Mouse (Mus musculus): ENCODE results near the gene Tldc2. TPM values are rescaled to one million over a fixed set of nuclear protein-coding genes. Genes with fewer than 3 reads are reported as not detected.
A peak's percentile ranks its signal among the peaks of the same experiment; 100 is the strongest.

Gene Tldc2
- polyA plus RNA-seq, 1 experiment from 2014 or later, result not detected

GRCm38 (mm10) chr2:157079701-157080180 lies 7.1 kb upstream of the Tldc2 start:
- Histone ChIP-seq H3K36me3 (no peaks in the 10 kb centered on the region), H3K27me3 (no peaks in the 10 kb centered on the region), H3K4me1 (peaks cover 38% of the 10 kb centered on the region), H3K9ac (peak overlapping the region; percentile 97), H3K9me3 (no peaks in the 10 kb centered on the region), H3K4me2 (peak overlapping the region; percentile 79), H3K27ac (peak overlapping the region; percentile 96), H3K4me3 (peak overlapping the region; percentile 90)
- 14% methylated on average over 16 of the region's 16 CpGs for WGBS
- ATAC-seq (ENCODE audit: borderline replicate concordance, extremely low read depth, low FRiP score, low TSS enrichment), result no peak

- H3K9ac ChIP-seq, result no peak overlapping the region
- no peak overlapping the region for H3K27ac ChIP-seq
- 91% methylated on average over 8 of the region's 8 CpGs for WGBS
- no peak overlapping the region for H3K4me2 ChIP-seq
- peaks cover 28% of the 10 kb centered on the region for H3K4me1 ChIP-seq
- ATAC-seq (ENCODE audit: borderline replicate concordance, extremely low read depth, low FRiP score, low TSS enrichment), result no peak
- no peaks in the 10 kb centered on the region for H3K27me3 ChIP-seq
- no peak overlapping the region for H3K4me3 ChIP-seq
- no peaks in the 10 kb centered on the region for H3K36me3 ChIP-seq
- H3K9me3 ChIP-seq, result no peaks in the 10 kb centered on the region
Measured at GRCm38 (mm10) chr2:157081331-157081730, 5.5 kb upstream of the Tldc2 start.

GRCm38 (mm10) chr2:157081960-157082359 lies 4.9 kb upstream of the Tldc2 start:
- H3K36me3 ChIP-seq, result no peaks in the 10 kb centered on the region
- H3K27me3 ChIP-seq, result no peaks in the 10 kb centered on the region
- no peak overlapping the region for H3K4me3 ChIP-seq
- no peak overlapping the region for H3K27ac ChIP-seq
- H3K9ac ChIP-seq, result no peak overlapping the region
- H3K4me1 ChIP-seq, result peaks cover 22% of the 10 kb centered on the region
- H3K9me3 ChIP-seq, result no peaks in the 10 kb centered on the region
- 26% methylated on average over 7 of the region's 7 CpGs for WGBS
- ATAC-seq (ENCODE audit: borderline replicate concordance, extremely low read depth, low FRiP score, low TSS enrichment), result no peak
- no peak overlapping the region for H3K4me2 ChIP-seq

GRCm38 (mm10) chr2:157084831-157085585 lies 1.8 kb upstream of the Tldc2 start:
- Histone ChIP-seq H3K36me3 (no peaks in the 10 kb centered on the region), H3K27me3 (no peaks in the 10 kb centered on the region), H3K9ac (no peak overlapping the region), H3K9me3 (no peaks in the 10 kb centered on the region), H3K4me2 (no peak overlapping the region), H3K4me3 (no peak overlapping the region), H3K4me1 (peaks cover 11% of the 10 kb centered on the region), H3K27ac (no peak overlapping the region)
- ATAC-seq (ENCODE audit: borderline replicate concordance, extremely low read depth, low FRiP score, low TSS enrichment), result no peak
- 72% methylated on average over 7 of the region's 7 CpGs for WGBS

- Histone ChIP-seq H3K4me2 (no peak overlapping the region), H3K27me3 (no peaks in the 10 kb centered on the region), H3K4me1 (peaks cover 19% of the 10 kb centered on the region), H3K4me3 (no peak overlapping the region), H3K9me3 (no peaks in the 10 kb centered on the region), H3K36me3 (no peaks in the 10 kb centered on the region), H3K9ac (no peak overlapping the region), H3K27ac (no peak overlapping the region)
- WGBS, result 73% methylated on average over 14 of the region's 14 CpGs
- no peak for ATAC-seq (ENCODE audit: borderline replicate concordance, extremely low read depth, low FRiP score, low TSS enrichment)
Measured at GRCm38 (mm10) chr2:157087536-157088317, 872 bp downstream of the Tldc2 start.

GRCm38 (mm10) chr2:157092024-157092423 lies 5.2 kb downstream of the Tldc2 start:
- 27% methylated on average over 8 of the region's 8 CpGs for WGBS
- peaks cover 15% of the 10 kb centered on the region for H3K4me1 ChIP-seq
- peak; percentile 31 for ATAC-seq (ENCODE audit: borderline replicate concordance, extremely low read depth, low FRiP score, low TSS enrichment)
- H3K36me3 ChIP-seq, result peaks cover under 1% of the 10 kb centered on the region; the same call in 1 of the 2 replicates
- no peaks in the 10 kb centered on the region for H3K9me3 ChIP-seq
- H3K4me2 ChIP-seq, result no peak overlapping the region
- no peak overlapping the region for H3K9ac ChIP-seq
- no peak overlapping the region for H3K27ac ChIP-seq
- no peaks in the 10 kb centered on the region for H3K27me3 ChIP-seq
- H3K4me3 ChIP-seq, result no peak overlapping the region

- peaks cover 20% of the 10 kb centered on the region for H3K36me3 ChIP-seq
- no peak overlapping the region for H3K9ac ChIP-seq
- WGBS, result 54% methylated on average over 9 of the region's 9 CpGs
- H3K4me2 ChIP-seq, result no peak overlapping the region
- no peak overlapping the region for H3K27ac ChIP-seq
- no peak overlapping the region for H3K4me3 ChIP-seq
- peak; percentile 33; the same call in 1 of the 2 replicates for ATAC-seq (ENCODE audit: borderline replicate concordance, extremely low read depth, low FRiP score, low TSS enrichment)
- no peaks in the 10 kb centered on the region for H3K9me3 ChIP-seq
- peaks cover 15% of the 10 kb centered on the region for H3K4me1 ChIP-seq
- H3K27me3 ChIP-seq, result no peaks in the 10 kb centered on the region
Measured at GRCm38 (mm10) chr2:157095005-157095755, 8.3 kb downstream of the Tldc2 start.

- no peaks in the 10 kb centered on the region for H3K27me3 ChIP-seq
- no peak overlapping the region for H3K4me2 ChIP-seq
- H3K9me3 ChIP-seq, result no peaks in the 10 kb centered on the region
- no peak overlapping the region for H3K9ac ChIP-seq
- peaks cover 42% of the 10 kb centered on the region for H3K36me3 ChIP-seq
- 0 out of 2 replicates have a peak, but pooled peaks cover 2% of the 10 kb centered on the region for H3K4me1 ChIP-seq
- WGBS, result 40% methylated on average over 12 of the region's 12 CpGs
- H3K4me3 ChIP-seq, result no peak overlapping the region
- peak; percentile 52; the same call in 1 of the 2 replicates for ATAC-seq (ENCODE audit: borderline replicate concordance, extremely low read depth, low FRiP score, low TSS enrichment)
- H3K27ac ChIP-seq, result no peak overlapping the region
Measured at GRCm38 (mm10) chr2:157099532-157100318, 12.9 kb downstream of the Tldc2 start.

GRCm38 (mm10) chr2:157100319-157100605 lies 13.4 kb downstream of the Tldc2 start:
- no peaks in the 10 kb centered on the region for H3K9me3 ChIP-seq
- no peak overlapping the region for H3K4me3 ChIP-seq
- WGBS, result 58% methylated on average over 12 of the region's 12 CpGs
- no peaks in the 10 kb centered on the region for H3K4me1 ChIP-seq
- ATAC-seq (ENCODE audit: borderline replicate concordance, extremely low read depth, low FRiP score, low TSS enrichment), result no peak
- H3K4me2 ChIP-seq, result no peak overlapping the region
- no peaks in the 10 kb centered on the region for H3K27me3 ChIP-seq
- no peak overlapping the region for H3K27ac ChIP-seq
- no peak overlapping the region for H3K9ac ChIP-seq
- peaks cover 47% of the 10 kb centered on the region for H3K36me3 ChIP-seq

- no peaks in the 10 kb centered on the region for H3K9me3 ChIP-seq
- WGBS, result 93% methylated on average over 9 of the region's 9 CpGs
- ATAC-seq (ENCODE audit: borderline replicate concordance, extremely low read depth, low FRiP score, low TSS enrichment), result no peak
- H3K27ac ChIP-seq, result no peak overlapping the region
- no peaks in the 10 kb centered on the region for H3K4me1 ChIP-seq
- no peak overlapping the region for H3K4me3 ChIP-seq
- peaks cover 47% of the 10 kb centered on the region for H3K36me3 ChIP-seq
- no peaks in the 10 kb centered on the region for H3K27me3 ChIP-seq
- no peak overlapping the region for H3K9ac ChIP-seq
- H3K4me2 ChIP-seq, result no peak overlapping the region
Measured at GRCm38 (mm10) chr2:157101650-157102049, 14.8 kb downstream of the Tldc2 start.

- H3K4me1 ChIP-seq, result no peaks in the 10 kb centered on the region
- H3K36me3 ChIP-seq, result peaks cover 50% of the 10 kb centered on the region
- H3K4me3 ChIP-seq, result no peak overlapping the region
- 40% methylated on average over 2 of the region's 2 CpGs for WGBS
- no peak overlapping the region for H3K4me2 ChIP-seq
- no peaks in the 10 kb centered on the region for H3K9me3 ChIP-seq
- no peaks in the 10 kb centered on the region for H3K27me3 ChIP-seq
- H3K9ac ChIP-seq, result no peak overlapping the region
- no peak overlapping the region for H3K27ac ChIP-seq
- no peak for ATAC-seq (ENCODE audit: borderline replicate concordance, extremely low read depth, low FRiP score, low TSS enrichment)
Measured at GRCm38 (mm10) chr2:157102256-157102655, 15.4 kb downstream of the Tldc2 start.
